Mouse (Mus musculus) ES-Bruce4 (cell line): ENCODE results near the gene Rps26. TPM values are rescaled to one million over a fixed set of nuclear protein-coding genes. Genes with fewer than 3 reads are reported as not detected.
A peak's percentile ranks its signal among the peaks of the same experiment; 100 is the strongest.

ENCODE experiments used
- H3K27ac ChIP-seq: 2 replicates; pipeline ENCODE4 v1.5.1; 2012; ENCODE audit warnings: low read length, inconsistent platforms; ENCODE audit not compliant: insufficient read depth
- H3K27me3 ChIP-seq: 2 replicates; pipeline ENCODE4 v1.6.1; 2012; ENCODE audit warnings: mild to moderate bottlenecking, low read length, inconsistent platforms; ENCODE audit not compliant: control insufficient read depth, poor library complexity, insufficient read depth, severe bottlenecking
- H3K36me3 ChIP-seq: 2 replicates; pipeline ENCODE4 v1.6.1; 2012; ENCODE audit warnings: inconsistent platforms, mild to moderate bottlenecking, low read length, moderate library complexity; ENCODE audit not compliant: control insufficient read depth, poor library complexity, insufficient read depth, severe bottlenecking
- H3K4me1 ChIP-seq: one replicate; pipeline ENCODE4 v1.8.1; 2011; ENCODE audit warnings: low read length; ENCODE audit not compliant: control insufficient read depth, insufficient read depth
- H3K4me3 ChIP-seq: 2 replicates; pipeline ENCODE4 v1.5.1; 2011; ENCODE audit warnings: low read depth, mild to moderate bottlenecking, low read length
- H3K9ac ChIP-seq: 2 replicates; pipeline ENCODE4 v1.6.1; 2012; ENCODE audit warnings: low read depth, mild to moderate bottlenecking, inconsistent platforms; ENCODE audit not compliant: poor library complexity, severe bottlenecking
- H3K9me3 ChIP-seq: replicated peaks from 2 replicates; pipeline ENCODE4 v1.6.1; 2012; ENCODE audit warnings: mild to moderate bottlenecking, low read length, inconsistent platforms; ENCODE audit not compliant: control insufficient read depth, poor library complexity, insufficient read depth, severe bottlenecking
- CTCF ChIP-seq: IDR thresholded peaks from one replicate; pipeline ENCODE4 v1.8.1; 2011; ENCODE audit warnings: low read depth, low read length
- EP300 ChIP-seq: IDR thresholded peaks from 2 replicates; pipeline ENCODE4 v1.6.1; 2011; ENCODE audit warnings: low read depth, low read length; ENCODE audit not compliant: insufficient read depth
- POLR2A ChIP-seq: IDR thresholded peaks from one replicate; pipeline ENCODE4 v1.8.1; 2011; ENCODE audit warnings: low read length; ENCODE audit not compliant: insufficient read depth
- polyA plus RNA-seq: library from polyadenylated mRNA; stranded (reverse); fragments of >200 nt; gene quantifications from 2 replicates; pipeline ENCODE4 v1.2.4, GENCODE M21; 2011; ENCODE audit warnings: low read depth; ENCODE audit not compliant: missing spikeins, insufficient read depth, insufficient read length

The Rps26 gene
- polyA plus RNA-seq, 1 experiment: 1,959 TPM

GRCm38 (mm10) chr10:128583644-128584043 lies 42.9 kb downstream of the Rps26 start:
- no peaks in the 10 kb centered on the region for H3K27me3 ChIP-seq

DNA sequence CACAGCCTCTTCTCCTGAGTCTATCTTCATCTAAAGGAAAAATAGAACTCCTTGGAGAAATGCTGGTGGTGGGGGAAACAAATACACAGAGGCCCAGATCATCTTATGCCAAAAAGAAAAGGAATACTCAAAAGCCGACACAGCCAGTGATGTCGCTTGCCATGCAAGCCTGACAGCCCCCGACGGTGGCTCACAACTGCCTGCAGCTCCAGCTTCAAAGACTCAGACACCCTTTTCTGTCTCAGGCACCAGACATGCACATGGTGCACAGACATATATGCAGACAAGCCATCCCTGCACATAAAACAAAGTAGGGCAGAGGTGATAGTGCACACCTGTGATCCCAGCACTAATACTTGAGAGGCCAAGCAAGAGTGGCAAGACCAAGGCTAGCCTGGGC lies 46.8 kb downstream of the Rps26 start:
- no peak for TF ChIP-seq EP300
- TF ChIP-seq POLR2A: no peak
- TF ChIP-seq CTCF: no peak
- no peaks in the 10 kb centered on the region for H3K4me1 ChIP-seq
- peaks cover 30% of the 10 kb centered on the region for H3K36me3 ChIP-seq

More at GRCm38 (mm10) chr10:128583644-128584043, 42.9 kb downstream of the Rps26 start:
- Histone ChIP-seq H3K36me3 (peaks cover 13% of the 10 kb centered on the region; the same call in 1 of the 2 replicates), H3K9me3 (no peaks in the 10 kb centered on the region), H3K9ac (no peak overlapping the region), H3K4me3 (peak overlapping the region; percentile 27), H3K27ac (peak overlapping the region; percentile 11; the same call in 1 of the 2 replicates), H3K4me1 (peaks cover 6% of the 10 kb centered on the region)
- TF ChIP-seq POLR2A: no peak
- no peak for TF ChIP-seq CTCF
- TF ChIP-seq EP300: no peak

DNA sequence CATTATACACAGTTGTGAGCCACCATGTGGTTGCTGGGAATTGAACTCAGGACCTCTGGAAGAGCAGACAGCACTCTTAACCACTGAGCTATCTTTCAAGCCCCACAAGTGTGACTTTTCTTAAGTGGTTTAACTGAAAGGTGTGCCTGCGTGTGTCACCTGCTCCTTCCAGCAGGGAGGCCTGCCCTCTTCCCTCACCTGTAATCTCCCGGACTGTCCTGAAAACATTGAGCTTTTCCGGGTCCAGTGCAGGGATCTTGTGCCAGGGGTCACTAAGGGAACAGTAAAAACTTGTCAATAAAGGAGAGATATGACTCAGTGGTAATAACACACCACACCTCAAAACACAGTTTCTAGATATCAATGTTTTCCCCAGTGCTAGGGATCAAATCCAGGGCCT lies 47.2 kb downstream of the Rps26 start:
- no peak overlapping the region for H3K4me3 ChIP-seq
- TF ChIP-seq POLR2A (no peak), CTCF (no peak), EP300 (no peak)
- no peak overlapping the region for H3K9ac ChIP-seq
- no peaks in the 10 kb centered on the region for H3K4me1 ChIP-seq
- H3K27me3 ChIP-seq: no peaks in the 10 kb centered on the region
- H3K36me3 ChIP-seq: peaks cover 30% of the 10 kb centered on the region
- no peaks in the 10 kb centered on the region for H3K9me3 ChIP-seq
- no peak overlapping the region for H3K27ac ChIP-seq

More for the DNA sequence above, 46.8 kb downstream of the Rps26 start:
- Histone ChIP-seq H3K4me3 (no peak overlapping the region), H3K27me3 (no peaks in the 10 kb centered on the region), H3K9me3 (no peaks in the 10 kb centered on the region), H3K9ac (no peak overlapping the region), H3K27ac (no peak overlapping the region)

DNA sequence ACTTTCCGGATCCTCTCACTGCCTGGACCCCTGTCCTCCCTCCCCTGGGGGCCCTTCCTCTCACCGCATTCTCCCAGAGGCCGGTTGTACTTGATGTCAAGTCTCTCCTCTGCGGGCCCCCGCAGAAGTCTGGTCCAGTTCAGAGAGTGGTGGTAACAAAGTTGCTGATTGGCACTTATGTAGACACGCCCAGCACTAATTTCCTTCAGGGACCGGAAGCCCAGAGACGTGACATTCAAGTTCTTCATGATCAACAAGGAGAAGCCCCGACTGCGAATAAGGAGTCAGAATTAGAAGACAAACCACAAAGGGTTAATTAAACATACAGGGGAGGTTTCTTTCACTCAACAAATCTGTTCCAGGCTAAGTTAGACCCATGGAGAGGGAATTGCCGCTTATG lies 48.2 kb downstream of the Rps26 start:
- Histone ChIP-seq H3K27ac (no peak overlapping the region), H3K4me3 (no peak overlapping the region), H3K4me1 (no peaks in the 10 kb centered on the region), H3K9me3 (no peaks in the 10 kb centered on the region), H3K9ac (no peak overlapping the region; the same call in 1 of the 2 replicates), H3K27me3 (no peaks in the 10 kb centered on the region), H3K36me3 (peaks cover 36% of the 10 kb centered on the region)
- no peak for TF ChIP-seq POLR2A
- TF ChIP-seq CTCF: no peak
- no peak for TF ChIP-seq EP300

DNA sequence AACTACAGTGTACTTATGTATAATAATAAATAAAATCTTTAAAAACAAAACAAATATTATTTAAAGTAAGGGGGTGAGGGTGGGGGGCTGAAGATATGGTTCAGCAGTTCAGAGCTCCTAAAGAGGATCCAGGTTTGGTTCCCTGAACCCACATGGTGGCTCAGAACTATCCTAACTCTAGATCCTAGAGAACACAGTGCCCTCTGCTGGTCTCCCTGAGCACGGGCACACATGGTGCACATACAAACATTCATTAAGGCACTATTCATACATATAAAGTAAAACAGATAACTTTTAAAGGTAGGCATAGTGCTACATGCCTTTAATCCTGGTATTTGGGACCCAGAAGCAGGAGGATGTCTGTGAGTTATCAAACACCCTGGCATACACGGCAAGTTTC lies 51.5 kb downstream of the Rps26 start:
- no peak overlapping the region for H3K27ac ChIP-seq
- H3K36me3 ChIP-seq: peaks cover 42% of the 10 kb centered on the region
- no peaks in the 10 kb centered on the region for H3K4me1 ChIP-seq
- no peaks in the 10 kb centered on the region for H3K9me3 ChIP-seq
- TF ChIP-seq CTCF: peak; percentile 78
- TF ChIP-seq POLR2A: no peak
- H3K9ac ChIP-seq: no peak overlapping the region
- H3K27me3 ChIP-seq: no peaks in the 10 kb centered on the region
- H3K4me3 ChIP-seq: no peak overlapping the region

Other genes with a start within 250 kb of the Rps26 start
- 28.8 and 29.0 TPM in 2 replicates for gene Ankrd52, start 249.6 kb downstream of the Rps26 start, polyA plus RNA-seq
- gene Slc39a5, start 225.5 kb downstream of the Rps26 start, polyA plus RNA-seq: 0.31 TPM in 1 of 2 replicates, not detected in the other
- gene Nabp2, start 215.3 kb downstream of the Rps26 start, polyA plus RNA-seq: 79.3 and 82.9 TPM in 2 replicates
- 33.3 and 37.4 TPM in 2 replicates for gene Rnf41, start 215.1 kb downstream of the Rps26 start, polyA plus RNA-seq
- gene Smarcc2, start 167.5 kb downstream of the Rps26 start, polyA plus RNA-seq: 26.3 and 28.6 TPM in 2 replicates
- 642 and 680 TPM in 2 replicates for gene Myl6, start 132.6 kb downstream of the Rps26 start, polyA plus RNA-seq
- 9.0 and 12.8 TPM in 2 replicates for gene Myl6b, start 128.1 kb downstream of the Rps26 start, polyA plus RNA-seq
- 20.1 and 20.5 TPM in 2 replicates for gene Esyt1, start 100.9 kb downstream of the Rps26 start, polyA plus RNA-seq
- 22.4 and 24.6 TPM in 2 replicates for gene Zc3h10, start 79.0 kb downstream of the Rps26 start, polyA plus RNA-seq
- 3,771 and 3,978 TPM in 2 replicates for gene Rpl41, start 77.4 kb downstream of the Rps26 start, polyA plus RNA-seq
- 366 and 396 TPM in 2 replicates for gene Pa2g4, start 60.8 kb downstream of the Rps26 start, polyA plus RNA-seq
- gene Erbb3, start 37.1 kb downstream of the Rps26 start, polyA plus RNA-seq: 39.4 and 41.7 TPM in 2 replicates
- 9.8 and 11.6 TPM in 2 replicates for gene Ikzf4, start 19.2 kb upstream of the Rps26 start, polyA plus RNA-seq
- gene Suox, start 47.3 kb upstream of the Rps26 start, polyA plus RNA-seq: 14.3 and 14.4 TPM in 2 replicates
- gene Rab5b, start 69.5 kb upstream of the Rps26 start, polyA plus RNA-seq: 79.0 and 83.6 TPM in 2 replicates
- 3.0 TPM in 2 replicates for gene Pmel, start 77.4 kb upstream of the Rps26 start, polyA plus RNA-seq
- 81.4 and 82.7 TPM in 2 replicates for gene Cdk2, start 78.3 kb upstream of the Rps26 start, polyA plus RNA-seq
- 44.7 and 46.7 TPM in 2 replicates for gene Dgka, start 118.1 kb upstream of the Rps26 start, polyA plus RNA-seq
- 53.8 and 56.0 TPM in 2 replicates for gene Pym1, start 121.1 kb upstream of the Rps26 start, polyA plus RNA-seq
- gene Mmp19, start 164.2 kb upstream of the Rps26 start, polyA plus RNA-seq: 0.46 and 1.5 TPM in 2 replicates
- gene Dnajc14, start 177.3 kb upstream of the Rps26 start, polyA plus RNA-seq: 41.3 and 45.5 TPM in 2 replicates
- gene Tmem198b, start 177.6 kb upstream of the Rps26 start, polyA plus RNA-seq: 12.3 and 12.6 TPM in 2 replicates
- gene Sarnp, start 190.6 kb upstream of the Rps26 start, polyA plus RNA-seq: 269 and 288 TPM in 2 replicates
- gene Ormdl2, start 194.9 kb upstream of the Rps26 start, polyA plus RNA-seq: 63.2 and 69.2 TPM in 2 replicates